Mouse (Mus musculus) testis, adult 2 months (tissue): ENCODE measurements around the gene Grm3.

Experiments
- CTCF ChIP-seq: fragments of 200-500 bp; IDR thresholded peaks from 2 replicates; pipeline ENCODE4 v1.5.1; 2012; ENCODE audit warnings: low read depth, mild to moderate bottlenecking, inconsistent platforms, low read length, moderate library complexity; ENCODE audit not compliant: control insufficient read depth, insufficient read depth, insufficient replicate concordance
- POLR2A ChIP-seq: fragments of 200-500 bp; IDR thresholded peaks from 2 replicates; pipeline ENCODE4 v1.6.1; 2012; ENCODE audit warnings: low read depth, mild to moderate bottlenecking, inconsistent platforms, low read length, moderate library complexity; ENCODE audit not compliant: control insufficient read depth

DNA sequence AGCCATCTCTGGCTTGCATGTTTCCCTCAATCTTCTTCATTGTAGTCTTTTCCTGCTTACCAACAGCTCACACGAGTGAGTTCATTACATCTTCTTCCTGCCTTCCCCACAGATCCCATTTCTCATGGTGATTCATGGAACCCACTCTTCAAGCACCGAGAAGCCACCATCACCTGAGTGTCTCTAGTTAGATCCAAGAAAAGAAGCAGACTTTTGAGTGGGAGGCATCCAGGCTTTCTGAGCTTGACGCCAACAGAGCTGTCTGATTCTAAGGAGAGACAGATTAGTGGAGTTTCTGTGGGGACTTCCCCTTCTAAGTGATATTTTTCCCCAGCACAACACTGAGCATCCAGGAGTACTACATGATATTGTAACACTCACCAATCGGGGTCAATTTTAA, 199.5 kb downstream of the Grm3 start:
- TF ChIP-seq CTCF (no peak), POLR2A (no peak)
